Mouse (Mus musculus) kidney, embryonic 16.5 days (tissue): ENCODE measurements around the gene Daam1. TPM values are rescaled to one million over a fixed set of nuclear protein-coding genes. Genes with fewer than 3 reads are reported as not detected.

Experiments used
- ATAC-seq: fragments of 200-750 bp; cut with Nextera tagmentation; 2 replicates; pipeline ENCODE4 v1.8.0; 2017; ENCODE audit warnings: moderate TSS enrichment; ENCODE audit not compliant: low FRiP score, low TSS enrichment
- H3K27ac ChIP-seq: fragments of 300-500 bp; sonication (generic); 2 replicates; pipeline ENCODE4 v1.5.1; 2014; ENCODE audit warnings: low read length
- H3K27me3 ChIP-seq: fragments of 300-500 bp; sonication (generic); 2 replicates; pipeline ENCODE4 v1.6.1; 2014; ENCODE audit warnings: low read length, control low read depth, mixed read lengths; ENCODE audit not compliant: insufficient read depth
- H3K36me3 ChIP-seq: fragments of 300-500 bp; sonication (generic); 2 replicates; pipeline ENCODE4 v1.6.1; 2014; ENCODE audit warnings: low read length, control low read depth, mixed read lengths; ENCODE audit not compliant: insufficient read depth
- H3K4me1 ChIP-seq: fragments of 300-500 bp; sonication (generic); 2 replicates; pipeline ENCODE4 v1.6.1; 2014; ENCODE audit warnings: low read length, control low read depth, mixed read lengths; ENCODE audit not compliant: insufficient read depth
- H3K4me2 ChIP-seq: fragments of 300-500 bp; sonication (generic); replicated peaks from 2 replicates; pipeline ENCODE4 v1.6.1; 2014; ENCODE audit warnings: low read depth, low read length
- H3K4me3 ChIP-seq: fragments of 300-500 bp; sonication (generic); 2 replicates; pipeline ENCODE4 v1.5.1; 2014; ENCODE audit warnings: mild to moderate bottlenecking, low read length
- H3K9ac ChIP-seq: fragments of 300-500 bp; sonication (generic); replicated peaks from 2 replicates; pipeline ENCODE4 v1.6.1; 2014; ENCODE audit warnings: low read length
- H3K9me3 ChIP-seq: fragments of 300-500 bp; sonication (generic); 2 replicates; pipeline ENCODE4 v1.6.1; 2016; ENCODE audit warnings: low read length, control low read depth
- WGBS: fragments of 180-500 bp; shearing (Covaris S2); extraction: QIAGEN DNeasy Blood & Tissue Kit; methylation state at CpG from one replicate; pipeline ENCODE4 v1.1.7; 2014; 5-methylcytosine and 5-hydroxymethylcytosine counted together
- polyA plus RNA-seq: library from polyadenylated mRNA; unstranded; fragments of >200 nt; fragmentation: Nextera tagmentation; extraction: Ambion mirVana; gene quantifications from 2 replicates; pipeline ENCODE4 v1.2.1, GENCODE M21; 2015

Gene Daam1
- polyA plus RNA-seq, 1 experiment from 2014 or later = 8.6 TPM

DNA sequence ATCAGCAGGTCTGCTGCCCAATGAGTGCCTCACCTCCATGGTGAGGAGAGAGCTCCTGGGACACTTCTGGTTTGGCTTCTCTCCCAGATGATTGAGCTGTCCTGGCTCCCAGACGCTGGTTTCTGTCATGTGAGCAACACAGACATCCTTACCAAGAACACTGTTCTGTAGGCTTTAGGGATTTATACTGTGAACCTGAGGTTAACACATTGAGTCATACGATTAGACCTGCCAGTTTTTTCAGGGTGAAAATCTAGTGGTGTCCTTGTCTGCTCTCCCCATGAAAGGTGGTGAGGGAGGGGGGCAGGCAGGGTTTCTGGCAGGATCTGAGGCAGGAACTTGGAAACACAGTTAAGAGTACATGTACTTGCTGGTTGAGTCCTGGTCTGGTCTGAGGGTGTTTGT lies 54.3 kb downstream of the Daam1 start:
- 52% methylated on average over 2 of the region's 2 CpGs for WGBS
- H3K4me1 ChIP-seq = peaks cover 41% of the 10 kb centered on the region
- no peak for ATAC-seq

DNA sequence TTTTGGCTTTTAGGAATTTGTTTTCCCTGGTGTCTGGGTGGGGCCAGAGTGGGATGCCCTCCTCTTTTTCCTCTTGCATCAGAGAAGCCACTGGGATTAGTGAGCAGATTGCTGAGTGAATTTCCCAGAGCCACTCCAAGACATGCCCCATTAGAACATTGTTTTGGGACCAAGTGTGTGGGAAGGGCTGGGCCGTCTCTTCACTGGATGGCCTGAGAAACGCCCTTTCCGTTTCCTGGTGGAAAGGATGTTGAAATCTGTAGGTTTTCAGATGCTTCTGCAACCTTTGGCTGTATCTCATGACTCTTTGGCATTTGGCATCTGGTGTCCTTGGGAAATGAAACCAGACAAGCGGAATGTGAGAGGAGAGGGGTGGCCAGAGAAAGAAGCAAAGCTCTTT lies 54.8 kb downstream of the Daam1 start:
- 58% methylated on average over 4 of the region's 4 CpGs for WGBS
- no peak overlapping the region for H3K27ac ChIP-seq
- peaks cover 41% of the 10 kb centered on the region for H3K4me1 ChIP-seq
- H3K9ac ChIP-seq = no peak overlapping the region
- H3K4me2 ChIP-seq = no peak overlapping the region
- ATAC-seq = no peak
- H3K27me3 ChIP-seq = no peaks in the 10 kb centered on the region
- H3K4me3 ChIP-seq = no peak overlapping the region
- H3K9me3 ChIP-seq = no peaks in the 10 kb centered on the region
- no peaks in the 10 kb centered on the region for H3K36me3 ChIP-seq

More for the DNA sequence above, 54.3 kb downstream of the Daam1 start:
- Histone ChIP-seq H3K4me3 (no peak overlapping the region), H3K27me3 (no peaks in the 10 kb centered on the region), H3K27ac (no peak overlapping the region), H3K4me2 (no peak overlapping the region), H3K9ac (no peak overlapping the region), H3K36me3 (no peaks in the 10 kb centered on the region), H3K9me3 (no peaks in the 10 kb centered on the region)

DNA sequence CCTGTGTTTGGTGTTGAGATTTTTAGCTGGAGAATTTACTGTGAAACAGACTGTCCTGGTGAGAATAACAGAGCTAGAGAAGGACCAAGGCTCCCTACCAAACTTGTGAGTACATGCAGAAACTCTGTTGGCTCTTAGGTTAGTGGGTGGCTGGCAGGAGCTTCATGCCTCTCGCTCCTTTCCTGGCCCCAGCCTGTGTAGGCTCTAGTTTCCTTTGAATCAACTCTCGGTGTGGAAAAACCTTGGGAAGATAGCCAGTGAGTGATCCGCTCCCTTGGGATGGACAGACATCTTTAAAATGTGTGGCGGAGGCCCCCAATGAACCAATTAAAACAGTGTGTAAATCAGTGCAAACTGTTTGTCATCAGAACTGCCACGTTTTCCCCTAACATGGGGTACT lies 55.5 kb downstream of the Daam1 start:
- H3K36me3 ChIP-seq = no peaks in the 10 kb centered on the region
- peaks cover 41% of the 10 kb centered on the region for H3K4me1 ChIP-seq
- WGBS = 61% methylated on average over 5 of the region's 5 CpGs
- H3K4me2 ChIP-seq = no peak overlapping the region
- no peak overlapping the region for H3K4me3 ChIP-seq
- no peak for ATAC-seq
- H3K27ac ChIP-seq = no peak overlapping the region
- no peaks in the 10 kb centered on the region for H3K27me3 ChIP-seq
- H3K9ac ChIP-seq = no peak overlapping the region
- H3K9me3 ChIP-seq = no peaks in the 10 kb centered on the region

GRCm38 (mm10) chr12:71886941-71887340 lies 56.1 kb downstream of the Daam1 start:
- WGBS = 67% methylated on average over 2 of the region's 2 CpGs
- Histone ChIP-seq H3K4me2 (no peak overlapping the region), H3K27me3 (no peaks in the 10 kb centered on the region), H3K4me1 (peaks cover 44% of the 10 kb centered on the region), H3K9me3 (no peaks in the 10 kb centered on the region), H3K4me3 (no peak overlapping the region), H3K27ac (no peak overlapping the region), H3K36me3 (no peaks in the 10 kb centered on the region), H3K9ac (no peak overlapping the region)
- no peak for ATAC-seq

DNA sequence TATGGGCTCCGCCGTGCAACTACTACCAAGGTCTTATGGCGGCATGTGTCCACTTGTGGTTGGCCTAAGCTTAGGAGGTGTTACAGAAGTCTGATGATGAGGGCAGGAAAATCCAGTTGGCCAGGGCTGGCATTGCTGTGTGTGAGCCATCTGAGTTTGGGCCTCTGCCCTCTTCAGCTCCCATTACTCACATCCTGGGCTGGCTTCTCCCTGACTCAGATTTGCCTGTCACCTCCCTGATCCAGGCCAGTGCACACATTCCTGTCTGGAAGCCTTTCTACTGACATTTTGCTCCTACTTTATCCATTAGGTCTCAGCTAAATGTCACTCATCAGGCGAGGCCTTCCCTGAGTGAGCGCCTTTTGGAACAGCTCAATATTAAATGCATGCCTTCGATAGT lies 57.5 kb downstream of the Daam1 start:
- Histone ChIP-seq H3K27me3 (no peaks in the 10 kb centered on the region), H3K9ac (no peak overlapping the region), H3K4me2 (no peak overlapping the region), H3K4me3 (no peak overlapping the region), H3K27ac (no peak overlapping the region), H3K4me1 (peaks cover 46% of the 10 kb centered on the region), H3K9me3 (no peaks in the 10 kb centered on the region), H3K36me3 (no peaks in the 10 kb centered on the region)
- ATAC-seq = peak; percentile 58; the same call in 1 of the 2 replicates
- WGBS = 78% methylated on average over 6 of the region's 6 CpGs

GRCm38 (mm10) chr12:71889266-71889665 lies 58.4 kb downstream of the Daam1 start:
- Histone ChIP-seq H3K9ac (no peak overlapping the region), H3K4me1 (peaks cover 42% of the 10 kb centered on the region), H3K4me2 (no peak overlapping the region), H3K27ac (no peak overlapping the region), H3K27me3 (no peaks in the 10 kb centered on the region), H3K36me3 (no peaks in the 10 kb centered on the region), H3K4me3 (no peak overlapping the region), H3K9me3 (no peaks in the 10 kb centered on the region)
- 46% methylated on average over 8 of the region's 8 CpGs for WGBS
- ATAC-seq = peak; percentile 10; the same call in 1 of the 2 replicates

DNA sequence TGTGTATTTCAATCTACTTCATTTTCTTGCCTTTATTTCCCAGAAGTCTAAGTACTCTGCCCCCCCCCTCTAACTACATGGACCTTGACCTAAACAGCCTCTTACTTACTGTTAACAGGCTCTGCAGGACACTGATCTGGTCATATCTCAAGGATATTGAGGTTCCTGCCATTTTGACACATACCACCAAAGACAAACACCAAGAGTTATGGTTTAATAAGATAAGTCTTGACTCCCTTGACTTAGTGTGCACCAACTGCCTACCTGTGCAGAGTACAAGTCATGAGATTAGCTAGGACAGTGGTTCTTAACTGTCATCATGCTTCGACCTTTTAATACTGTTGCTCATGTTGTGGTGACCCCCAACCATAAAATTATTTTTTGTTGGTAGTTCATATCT lies 59.4 kb downstream of the Daam1 start:
- H3K36me3 ChIP-seq = no peaks in the 10 kb centered on the region
- peaks cover 39% of the 10 kb centered on the region for H3K4me1 ChIP-seq
- H3K9me3 ChIP-seq = no peaks in the 10 kb centered on the region
- no peak overlapping the region for H3K9ac ChIP-seq
- H3K27me3 ChIP-seq = no peaks in the 10 kb centered on the region
- WGBS = 88% methylated on average over 1 of the region's 1 CpGs
- no peak overlapping the region for H3K4me3 ChIP-seq
- H3K27ac ChIP-seq = no peak overlapping the region
- ATAC-seq = no peak
- no peak overlapping the region for H3K4me2 ChIP-seq

DNA sequence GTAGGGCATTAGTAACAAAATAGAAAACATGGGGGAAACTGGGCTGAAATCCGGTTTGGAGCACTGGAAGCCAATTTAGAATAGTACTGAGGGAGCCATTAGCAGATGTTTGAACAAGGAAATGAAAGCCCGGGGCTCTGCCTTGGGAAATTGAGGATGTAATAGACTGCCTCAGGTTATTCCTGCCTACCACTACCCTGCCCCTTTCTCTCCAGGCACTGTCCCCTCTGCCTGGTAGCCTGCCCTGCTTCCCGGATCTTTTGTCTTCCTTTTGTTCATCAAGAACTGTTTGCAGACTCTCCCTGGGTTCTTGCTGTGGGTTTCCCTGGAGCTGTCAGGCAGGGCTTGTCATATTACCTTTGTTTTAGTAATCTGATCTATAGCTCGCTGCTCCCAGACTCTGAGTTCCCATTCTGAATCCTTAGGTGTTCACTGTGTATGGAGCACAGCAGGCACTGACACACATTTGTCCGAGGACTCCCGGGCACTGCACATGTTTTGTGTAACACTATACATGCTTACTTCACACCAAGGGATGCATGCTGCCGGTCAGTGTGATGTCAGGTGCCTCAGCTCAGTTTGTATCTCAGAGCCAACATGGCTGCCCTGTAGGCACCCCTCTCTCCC lies 61.0 kb downstream of the Daam1 start:
- no peak overlapping the region for H3K9ac ChIP-seq
- no peak overlapping the region for H3K4me2 ChIP-seq
- no peak overlapping the region for H3K27ac ChIP-seq
- no peaks in the 10 kb centered on the region for H3K9me3 ChIP-seq
- no peak overlapping the region for H3K4me3 ChIP-seq
- ATAC-seq = no peak
- 26% methylated on average over 7 of the region's 7 CpGs for WGBS
- no peaks in the 10 kb centered on the region for H3K27me3 ChIP-seq
- H3K36me3 ChIP-seq = peaks cover 2% of the 10 kb centered on the region; the same call in 1 of the 2 replicates
- peaks cover 26% of the 10 kb centered on the region for H3K4me1 ChIP-seq

GRCm38 (mm10) chr12:71892996-71893605 lies 62.2 kb downstream of the Daam1 start:
- no peak overlapping the region for H3K27ac ChIP-seq
- no peak overlapping the region for H3K4me3 ChIP-seq
- 52% methylated on average over 9 of the region's 9 CpGs for WGBS
- no peak for ATAC-seq
- H3K4me1 ChIP-seq = peaks cover 21% of the 10 kb centered on the region
- no peaks in the 10 kb centered on the region for H3K27me3 ChIP-seq
- H3K9me3 ChIP-seq = no peaks in the 10 kb centered on the region
- H3K9ac ChIP-seq = no peak overlapping the region
- H3K36me3 ChIP-seq = peaks cover 7% of the 10 kb centered on the region; the same call in 1 of the 2 replicates
- no peak overlapping the region for H3K4me2 ChIP-seq

DNA sequence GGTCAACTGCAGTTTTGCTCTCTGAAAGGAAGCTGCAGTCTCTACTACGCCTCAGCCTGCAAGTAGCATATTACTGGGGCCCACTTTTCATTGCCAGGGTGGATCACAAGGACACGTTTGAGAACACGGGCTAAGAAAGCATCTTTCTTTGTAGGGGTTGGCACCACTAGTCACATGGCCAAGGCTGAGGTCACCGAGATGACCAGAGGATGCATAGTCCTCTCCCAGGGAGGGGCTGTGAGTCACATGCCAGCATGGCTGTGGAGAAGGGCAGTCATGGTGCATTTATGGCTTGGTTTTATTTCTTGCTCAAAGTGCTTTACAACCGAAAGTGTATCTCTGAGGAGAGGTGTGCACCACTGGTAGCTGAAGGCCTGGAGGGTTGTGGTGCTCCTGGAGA lies 67.4 kb downstream of the Daam1 start:
- ATAC-seq = no peak
- Histone ChIP-seq H3K4me3 (no peak overlapping the region), H3K27ac (no peak overlapping the region), H3K36me3 (peaks cover 10% of the 10 kb centered on the region), H3K9me3 (no peaks in the 10 kb centered on the region), H3K4me1 (no peaks in the 10 kb centered on the region), H3K27me3 (no peaks in the 10 kb centered on the region), H3K4me2 (no peak overlapping the region), H3K9ac (no peak overlapping the region)
- WGBS = 69% methylated on average over 5 of the region's 5 CpGs
